Mouse (Mus musculus): ENCODE data around the gene Cpxm2. TPM values are rescaled to one million over a fixed set of nuclear protein-coding genes. Genes with fewer than 3 reads are reported as not detected.

Gene Cpxm2
- polyA plus RNA-seq, 1 experiment from 2014 or later: 1.3 TPM

- Histone ChIP-seq H3K27me3 (replicated peaks) (no peaks in the 10 kb centered on the region), H3K4me1 (no peaks in the 10 kb centered on the region), H3K27ac (replicated peaks) (no peak overlapping the region), H3K4me3 (replicated peaks) (no peak overlapping the region), H3K9ac (replicated peaks) (no peak overlapping the region), H3K36me3 (no peaks in the 10 kb centered on the region), H3K9me3 (replicated peaks) (no peaks in the 10 kb centered on the region), H3K4me2 (no peak overlapping the region)
- ATAC-seq (ENCODE audit: low FRiP score): no peak
- WGBS: 69% methylated on average over 6 of the region's 6 CpGs
Observed at GRCm38 (mm10) chr7:132128687-132129086, 25.9 kb downstream of the Cpxm2 start.

- 53% methylated on average over 7 of the region's 7 CpGs for WGBS
- Histone ChIP-seq H3K27me3 (replicated peaks) (no peaks in the 10 kb centered on the region), H3K9ac (replicated peaks) (no peak overlapping the region), H3K36me3 (no peaks in the 10 kb centered on the region), H3K4me3 (replicated peaks) (no peak overlapping the region), H3K27ac (replicated peaks) (no peak overlapping the region), H3K9me3 (replicated peaks) (no peaks in the 10 kb centered on the region), H3K4me1 (no peaks in the 10 kb centered on the region), H3K4me2 (no peak overlapping the region)
- ATAC-seq (ENCODE audit: low FRiP score): no peak
Observed at GRCm38 (mm10) chr7:132124948-132125347, 29.6 kb downstream of the Cpxm2 start.

GRCm38 (mm10) chr7:132123211-132123610, 31.3 kb downstream of the Cpxm2 start:
- Histone ChIP-seq H3K27me3 (replicated peaks) (no peaks in the 10 kb centered on the region), H3K4me2 (no peak overlapping the region), H3K9me3 (replicated peaks) (no peaks in the 10 kb centered on the region), H3K36me3 (no peaks in the 10 kb centered on the region), H3K4me1 (0 out of 2 replicates have a peak, but pooled peaks cover under 1% of the 10 kb centered on the region), H3K27ac (replicated peaks) (no peak overlapping the region), H3K9ac (replicated peaks) (no peak overlapping the region), H3K4me3 (replicated peaks) (no peak overlapping the region)
- no peak for ATAC-seq (ENCODE audit: low FRiP score)
- WGBS: 89% methylated on average over 7 of the region's 7 CpGs

DNA sequence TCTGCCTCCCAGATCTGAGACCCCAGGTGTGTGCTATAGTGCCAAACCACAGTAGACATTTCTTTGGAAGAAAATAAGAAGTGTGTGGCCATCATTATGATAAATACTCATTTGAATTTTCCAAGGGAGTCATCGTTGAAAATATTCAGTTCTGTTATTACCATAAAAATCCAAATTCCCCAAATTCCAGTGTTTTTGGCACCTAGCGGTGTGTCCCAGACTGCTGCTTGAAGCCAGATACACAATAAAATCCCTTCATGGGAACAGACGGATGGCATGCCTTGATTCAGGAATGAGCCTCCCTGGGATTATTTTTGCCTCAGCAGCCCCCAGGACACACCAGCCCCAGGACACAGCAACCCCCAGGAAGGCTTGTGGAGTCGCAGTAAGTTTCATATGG, 34.7 kb downstream of the Cpxm2 start:
- Histone ChIP-seq H3K4me1 (peaks cover 11% of the 10 kb centered on the region), H3K36me3 (no peaks in the 10 kb centered on the region), H3K4me2 (no peak overlapping the region), H3K4me3 (replicated peaks) (no peak overlapping the region), H3K9me3 (replicated peaks) (no peaks in the 10 kb centered on the region), H3K27me3 (replicated peaks) (no peaks in the 10 kb centered on the region), H3K9ac (replicated peaks) (no peak overlapping the region), H3K27ac (replicated peaks) (no peak overlapping the region)
- no peak for ATAC-seq (ENCODE audit: low FRiP score)
- 84% methylated on average over 4 of the region's 4 CpGs for WGBS

GRCm38 (mm10) chr7:132111770-132112169, 42.8 kb downstream of the Cpxm2 start:
- Histone ChIP-seq H3K4me1 (peaks cover 5% of the 10 kb centered on the region; the same call in 1 of the 2 replicates), H3K4me2 (no peak overlapping the region), H3K9ac (replicated peaks) (no peak overlapping the region), H3K4me3 (replicated peaks) (no peak overlapping the region), H3K27me3 (replicated peaks) (no peaks in the 10 kb centered on the region), H3K36me3 (no peaks in the 10 kb centered on the region), H3K27ac (replicated peaks) (no peak overlapping the region), H3K9me3 (replicated peaks) (no peaks in the 10 kb centered on the region)
- no peak for ATAC-seq (ENCODE audit: low FRiP score)
- WGBS: 54% methylated on average over 5 of the region's 5 CpGs

DNA sequence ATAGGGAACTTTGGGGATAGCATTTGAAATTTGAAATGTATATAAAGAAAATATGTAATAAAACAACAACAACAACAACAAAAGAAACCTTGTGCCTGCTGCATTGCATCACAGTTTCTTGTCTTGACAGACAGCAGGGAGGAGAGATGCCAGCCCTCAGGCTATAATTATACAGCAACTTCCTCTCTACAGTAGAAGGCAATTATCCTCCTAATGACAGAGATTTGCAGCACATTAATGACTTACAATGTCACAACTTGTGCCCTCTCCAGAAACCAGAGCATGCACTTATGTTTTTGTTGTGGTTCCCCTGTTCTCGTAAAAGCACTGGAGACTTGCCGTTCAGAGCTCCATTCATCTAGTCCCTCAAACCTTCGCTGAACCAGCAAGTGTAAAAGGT, 44.2 kb downstream of the Cpxm2 start:
- Histone ChIP-seq H3K27ac (replicated peaks) (no peak overlapping the region), H3K36me3 (no peaks in the 10 kb centered on the region), H3K4me1 (peaks cover 5% of the 10 kb centered on the region; the same call in 1 of the 2 replicates), H3K27me3 (replicated peaks) (no peaks in the 10 kb centered on the region), H3K4me2 (no peak overlapping the region), H3K4me3 (replicated peaks) (no peak overlapping the region), H3K9ac (replicated peaks) (no peak overlapping the region), H3K9me3 (replicated peaks) (no peaks in the 10 kb centered on the region)
- WGBS: 75% methylated on average over 3 of the region's 3 CpGs
- ATAC-seq (ENCODE audit: low FRiP score): no peak

DNA sequence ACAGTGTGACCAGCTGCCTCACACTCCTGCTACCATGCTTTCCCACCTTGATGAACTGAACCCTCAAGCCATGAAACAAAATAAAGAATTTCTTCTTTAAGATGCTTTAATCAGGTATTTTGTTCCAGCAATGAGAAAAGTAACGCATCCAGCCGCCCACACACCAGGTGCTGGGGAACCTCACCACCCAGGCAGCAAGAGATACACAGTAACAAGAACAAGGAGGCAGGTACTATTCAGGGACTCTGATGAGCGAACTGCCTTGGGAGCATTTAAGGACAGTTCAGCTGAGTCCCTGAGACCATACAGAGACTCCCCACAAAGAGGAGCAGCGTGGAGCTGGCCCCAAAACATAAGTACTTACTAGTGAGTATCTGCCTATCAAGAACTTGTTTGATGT, 47.6 kb downstream of the Cpxm2 start:
- Histone ChIP-seq H3K9me3 (replicated peaks) (no peaks in the 10 kb centered on the region), H3K27me3 (replicated peaks) (no peaks in the 10 kb centered on the region), H3K27ac (replicated peaks) (no peak overlapping the region), H3K9ac (replicated peaks) (no peak overlapping the region), H3K4me1 (peaks cover 2% of the 10 kb centered on the region; the same call in 1 of the 2 replicates), H3K4me3 (replicated peaks) (no peak overlapping the region), H3K4me2 (no peak overlapping the region), H3K36me3 (no peaks in the 10 kb centered on the region)
- 86% methylated on average over 4 of the region's 4 CpGs for WGBS
- ATAC-seq (ENCODE audit: low FRiP score): no peak

DNA sequence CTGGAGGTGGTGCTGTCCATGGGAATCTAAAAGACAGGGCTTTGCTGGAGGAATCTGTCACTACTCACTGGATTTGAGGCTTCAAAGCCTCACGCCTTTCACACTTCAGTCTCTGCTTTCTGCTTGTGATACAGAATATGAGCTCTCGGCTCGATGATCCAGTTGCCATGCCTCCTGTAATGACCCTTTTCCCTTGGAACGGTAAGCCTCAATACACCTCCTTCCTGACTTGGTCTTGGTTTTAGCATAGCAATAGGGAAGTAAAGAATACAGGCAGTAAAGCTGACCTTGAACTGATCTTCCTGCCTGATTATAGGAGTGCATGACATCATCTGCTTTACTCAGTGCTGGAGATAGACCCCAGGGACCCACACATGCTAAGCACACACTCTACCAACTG, 49.2 kb downstream of the Cpxm2 start:
- Histone ChIP-seq H3K9ac (replicated peaks) (no peak overlapping the region), H3K4me3 (replicated peaks) (no peak overlapping the region), H3K4me2 (no peak overlapping the region), H3K9me3 (replicated peaks) (no peaks in the 10 kb centered on the region), H3K4me1 (no peaks in the 10 kb centered on the region), H3K27ac (replicated peaks) (no peak overlapping the region), H3K27me3 (replicated peaks) (no peaks in the 10 kb centered on the region), H3K36me3 (no peaks in the 10 kb centered on the region)
- ATAC-seq (ENCODE audit: low FRiP score): no peak
- WGBS: 79% methylated on average over 4 of the region's 4 CpGs

DNA sequence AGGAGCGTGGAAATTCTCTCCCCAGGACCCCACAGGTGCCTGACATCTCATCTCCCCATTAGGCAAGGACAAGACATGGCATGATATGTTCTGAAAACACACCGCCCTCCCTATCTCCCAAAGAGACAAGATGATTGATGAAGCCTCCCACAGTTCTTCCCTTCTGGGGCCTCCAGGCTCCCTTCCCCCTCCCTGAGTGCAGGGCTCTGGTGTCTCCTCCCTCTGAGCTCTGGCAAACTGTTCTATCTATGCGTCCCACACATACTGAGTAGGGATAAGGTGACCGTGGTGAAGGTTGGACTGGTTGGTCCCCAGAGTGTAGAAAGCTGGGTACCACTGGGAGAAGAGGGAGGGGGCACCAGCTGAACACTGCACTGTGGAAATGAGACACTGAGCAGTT, 56.1 kb downstream of the Cpxm2 start:
- 77% methylated on average over 4 of the region's 4 CpGs for WGBS
- no peak overlapping the region for H3K27ac ChIP-seq (replicated peaks)
- no peaks in the 10 kb centered on the region for H3K27me3 ChIP-seq (replicated peaks)
- ATAC-seq (ENCODE audit: low FRiP score): no peak
- H3K36me3 ChIP-seq: no peaks in the 10 kb centered on the region
- no peak overlapping the region for H3K4me2 ChIP-seq
- no peaks in the 10 kb centered on the region for H3K9me3 ChIP-seq (replicated peaks)
- no peak overlapping the region for H3K9ac ChIP-seq (replicated peaks)
- H3K4me3 ChIP-seq (replicated peaks): no peak overlapping the region
- H3K4me1 ChIP-seq: no peaks in the 10 kb centered on the region

DNA sequence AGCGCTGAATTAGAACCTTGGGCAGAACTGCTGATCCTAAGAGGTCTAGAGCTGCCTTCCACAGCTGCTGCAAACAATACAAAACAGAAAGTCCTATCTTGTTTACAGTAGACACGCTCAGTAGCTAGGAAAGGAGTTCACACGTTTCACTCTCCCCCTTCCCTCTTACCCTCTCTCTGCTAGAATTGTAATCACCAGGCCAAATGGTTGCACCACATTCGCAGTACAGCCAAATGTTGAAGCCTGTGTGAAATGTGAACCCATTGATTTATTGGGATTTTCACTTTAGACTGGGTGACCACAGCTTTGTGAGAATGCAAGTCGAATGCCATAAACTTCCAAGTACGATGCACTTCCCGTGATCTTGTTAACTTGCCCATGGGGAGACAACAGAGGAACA, 59.9 kb downstream of the Cpxm2 start:
- H3K4me3 ChIP-seq (replicated peaks): no peak overlapping the region
- H3K4me1 ChIP-seq: no peaks in the 10 kb centered on the region
- H3K27ac ChIP-seq (replicated peaks): no peak overlapping the region
- no peaks in the 10 kb centered on the region for H3K27me3 ChIP-seq (replicated peaks)
- 77% methylated on average over 7 of the region's 7 CpGs for WGBS
- H3K9me3 ChIP-seq (replicated peaks): no peaks in the 10 kb centered on the region
- no peaks in the 10 kb centered on the region for H3K36me3 ChIP-seq
- no peak overlapping the region for H3K4me2 ChIP-seq
- no peak overlapping the region for H3K9ac ChIP-seq (replicated peaks)
- no peak for ATAC-seq (ENCODE audit: low FRiP score)

GRCm38 (mm10) chr7:132091551-132091950, 63.0 kb downstream of the Cpxm2 start:
- H3K36me3 ChIP-seq: no peaks in the 10 kb centered on the region
- H3K4me3 ChIP-seq (replicated peaks): no peak overlapping the region
- ATAC-seq (ENCODE audit: low FRiP score): no peak
- H3K27ac ChIP-seq (replicated peaks): no peak overlapping the region
- no peaks in the 10 kb centered on the region for H3K27me3 ChIP-seq (replicated peaks)
- no peak overlapping the region for H3K9ac ChIP-seq (replicated peaks)
- WGBS: 89% methylated on average over 7 of the region's 7 CpGs
- H3K4me1 ChIP-seq: no peaks in the 10 kb centered on the region
- no peaks in the 10 kb centered on the region for H3K9me3 ChIP-seq (replicated peaks)
- no peak overlapping the region for H3K4me2 ChIP-seq

GRCm38 (mm10) chr7:132088606-132089005, 65.9 kb downstream of the Cpxm2 start:
- Histone ChIP-seq H3K9me3 (replicated peaks) (no peaks in the 10 kb centered on the region), H3K9ac (replicated peaks) (no peak overlapping the region), H3K4me1 (no peaks in the 10 kb centered on the region), H3K27me3 (replicated peaks) (no peaks in the 10 kb centered on the region), H3K27ac (replicated peaks) (no peak overlapping the region), H3K36me3 (no peaks in the 10 kb centered on the region), H3K4me3 (replicated peaks) (no peak overlapping the region), H3K4me2 (no peak overlapping the region)
- WGBS: 76% methylated on average over 6 of the region's 6 CpGs
- ATAC-seq (ENCODE audit: low FRiP score): no peak

DNA sequence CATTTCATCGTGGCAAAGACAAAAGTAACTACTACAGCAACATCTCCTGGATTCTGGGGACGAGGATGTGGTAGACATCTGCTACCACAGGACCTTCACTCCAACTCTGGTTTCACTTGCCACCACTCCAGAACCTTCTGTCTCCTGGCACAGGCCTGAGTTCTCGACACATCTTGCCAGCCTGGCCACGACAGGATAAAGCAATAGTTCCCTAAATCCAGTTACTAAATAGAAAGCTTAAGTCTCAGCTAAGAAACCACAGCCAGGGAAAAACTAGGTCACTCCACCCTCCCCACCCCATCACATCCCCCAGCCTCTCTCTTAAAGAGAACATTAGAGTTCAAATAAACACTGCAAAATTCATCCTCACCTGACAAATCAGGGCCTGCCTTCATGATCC, 66.4 kb downstream of the Cpxm2 start:
- WGBS: 79% methylated on average over 4 of the region's 4 CpGs
- Histone ChIP-seq H3K4me1 (no peaks in the 10 kb centered on the region), H3K27me3 (replicated peaks) (no peaks in the 10 kb centered on the region), H3K4me3 (replicated peaks) (no peak overlapping the region), H3K9me3 (replicated peaks) (no peaks in the 10 kb centered on the region), H3K9ac (replicated peaks) (no peak overlapping the region), H3K4me2 (no peak overlapping the region), H3K36me3 (no peaks in the 10 kb centered on the region), H3K27ac (replicated peaks) (no peak overlapping the region)
- ATAC-seq (ENCODE audit: low FRiP score): no peak
